Mouse (Mus musculus): ENCODE measurements at regions not wholly inside any gene's neighbourhood (a gene's known extent, or its start where the extent isn't known, plus 50 kb on each side); places are given as distances from the start of the nearest gene placed in this dataset.
"Not testable (repeated sequence)": the region's sequence is repeated elsewhere in the genome, so short reads cannot be mapped to it uniquely, and the experiment has no call there.

GRCm38 (mm10) chr16:31569871-31570270 lies 93.4 kb upstream of the Dlg1 start:
- Histone ChIP-seq H3K9me3 (no peaks in the 10 kb centered on the region), H3K4me3 (no peak overlapping the region), H3K27me3 (replicated peaks) (no peaks in the 10 kb centered on the region), H3K4me1 (no peaks in the 10 kb centered on the region), H3K27ac (no peak overlapping the region), H3K9ac (no peak overlapping the region), H3K36me3 (replicated peaks) (no peaks in the 10 kb centered on the region), H3K4me2 (no peak overlapping the region)
- 76% methylated on average over 6 of the region's 6 CpGs for WGBS
- no peak for ATAC-seq (replicated peaks)

GRCm38 (mm10) chr16:31570311-31571139 lies 92.7 kb upstream of the Dlg1 start:
- whole genome bisulfite sequencing, result 89% methylated on average over 20 of the region's 20 CpGs
- Histone ChIP-seq H3K27ac (no peak overlapping the region), H3K4me3 (no peak overlapping the region), H3K27me3 (replicated peaks) (no peaks in the 10 kb centered on the region), H3K36me3 (replicated peaks) (no peaks in the 10 kb centered on the region), H3K9me3 (no peaks in the 10 kb centered on the region), H3K4me2 (no peak overlapping the region), H3K9ac (no peak overlapping the region), H3K4me1 (no peaks in the 10 kb centered on the region)
- no peak for ATAC-seq (replicated peaks)

DNA sequence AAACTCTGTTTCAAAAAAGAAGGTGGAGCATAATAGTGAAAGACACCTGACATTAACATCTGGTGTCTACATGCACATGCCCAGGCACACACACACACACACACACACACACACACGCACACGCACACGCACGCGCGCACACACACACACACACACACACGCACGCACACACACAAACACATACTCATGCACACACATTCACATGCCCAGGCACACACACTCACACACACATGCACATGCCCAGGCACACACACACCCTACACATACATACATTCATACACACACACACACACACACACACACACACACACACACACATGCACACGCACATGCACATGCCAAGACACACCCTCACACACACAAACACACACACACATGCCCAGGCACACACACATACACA lies 89.4 kb upstream of the Dlg1 start:
- H3K9me3 ChIP-seq; ATAC-seq (replicated peaks); H3K4me2 ChIP-seq; H3K36me3 ChIP-seq (replicated peaks); H3K9ac ChIP-seq; H3K27me3 ChIP-seq (replicated peaks); H3K27ac ChIP-seq; H3K4me1 ChIP-seq; H3K4me3 ChIP-seq: not testable (repeated sequence)
- 88% methylated on average over 9 of the region's 9 CpGs for WGBS

GRCm38 (mm10) chr16:31575646-31576045 lies 87.6 kb upstream of the Dlg1 start:
- ATAC-seq (replicated peaks), result not testable (repeated sequence)

DNA sequence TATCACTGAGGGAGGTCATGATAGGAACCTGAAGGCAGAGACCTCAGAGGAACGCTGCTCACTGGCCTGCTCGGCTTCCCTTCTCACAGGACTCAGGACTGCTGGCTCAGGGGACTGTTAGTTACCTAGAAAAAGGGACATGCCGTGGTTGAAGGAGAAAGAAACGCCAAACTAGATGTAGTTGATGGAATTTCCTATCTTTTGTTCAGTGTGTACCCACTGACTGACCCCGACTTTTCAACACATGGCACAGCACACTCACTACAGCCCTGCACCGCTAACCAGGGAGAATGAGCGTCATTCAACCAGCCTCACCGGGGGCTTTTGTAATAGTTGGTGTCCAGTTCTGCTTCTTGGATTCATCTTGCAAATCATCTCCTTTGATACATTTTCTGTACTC lies 86.8 kb upstream of the Dlg1 start:
- H3K27me3 ChIP-seq (replicated peaks), result no peaks in the 10 kb centered on the region
- H3K4me1 ChIP-seq, result no peaks in the 10 kb centered on the region; the same call in 1 of the 2 replicates
- no peak overlapping the region for H3K4me2 ChIP-seq
- H3K4me3 ChIP-seq, result no peak overlapping the region
- ATAC-seq (replicated peaks), result no peak
- 55% methylated on average over 8 of the region's 8 CpGs for WGBS
- no peaks in the 10 kb centered on the region for H3K36me3 ChIP-seq (replicated peaks)
- H3K27ac ChIP-seq, result no peak overlapping the region
- no peaks in the 10 kb centered on the region for H3K9me3 ChIP-seq
- H3K9ac ChIP-seq, result no peak overlapping the region

More at GRCm38 (mm10) chr16:31575646-31576045, 87.6 kb upstream of the Dlg1 start:
- not testable (repeated sequence) for H3K27ac ChIP-seq; H3K4me1 ChIP-seq; H3K9ac ChIP-seq; H3K9me3 ChIP-seq; H3K27me3 ChIP-seq (replicated peaks); H3K36me3 ChIP-seq (replicated peaks); H3K4me3 ChIP-seq; H3K4me2 ChIP-seq
- WGBS, result 58% methylated on average over 11 of the region's 11 CpGs

- 51% methylated on average over 7 of the region's 7 CpGs for WGBS
Observed at GRCm38 (mm10) chr16:31577347-31577746, 85.9 kb upstream of the Dlg1 start.

DNA sequence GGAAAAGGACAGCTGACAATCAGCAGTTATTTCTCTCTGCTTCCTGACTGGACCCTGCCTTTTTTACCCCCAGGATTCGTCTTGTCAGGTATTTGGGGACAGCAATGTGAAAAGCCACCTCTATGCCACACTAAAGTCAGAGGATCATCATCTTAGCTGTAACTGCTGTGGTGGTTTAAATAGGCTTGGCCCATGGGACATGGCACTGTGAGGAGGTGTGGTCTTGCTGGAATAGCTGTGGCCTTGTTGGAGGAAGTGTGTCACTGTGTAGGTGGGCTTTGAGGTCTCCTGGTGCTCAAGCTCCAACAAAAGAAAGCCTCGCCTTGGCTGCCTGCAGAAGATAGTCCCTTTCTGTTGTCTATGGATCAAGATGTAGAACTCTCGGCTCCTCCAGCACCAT lies 83.9 kb upstream of the Dlg1 start:
- WGBS, result 91% methylated on average over 3 of the region's 3 CpGs

More at GRCm38 (mm10) chr16:31577347-31577746, 85.9 kb upstream of the Dlg1 start:
- Histone ChIP-seq H3K9me3 (no peaks in the 10 kb centered on the region), H3K4me3 (no peak overlapping the region), H3K4me2 (no peak overlapping the region), H3K9ac (no peak overlapping the region), H3K4me1 (no peaks in the 10 kb centered on the region; the same call in 1 of the 2 replicates), H3K27me3 (replicated peaks) (no peaks in the 10 kb centered on the region), H3K27ac (no peak overlapping the region), H3K36me3 (replicated peaks) (no peaks in the 10 kb centered on the region)
- ATAC-seq (replicated peaks), result no peak

DNA sequence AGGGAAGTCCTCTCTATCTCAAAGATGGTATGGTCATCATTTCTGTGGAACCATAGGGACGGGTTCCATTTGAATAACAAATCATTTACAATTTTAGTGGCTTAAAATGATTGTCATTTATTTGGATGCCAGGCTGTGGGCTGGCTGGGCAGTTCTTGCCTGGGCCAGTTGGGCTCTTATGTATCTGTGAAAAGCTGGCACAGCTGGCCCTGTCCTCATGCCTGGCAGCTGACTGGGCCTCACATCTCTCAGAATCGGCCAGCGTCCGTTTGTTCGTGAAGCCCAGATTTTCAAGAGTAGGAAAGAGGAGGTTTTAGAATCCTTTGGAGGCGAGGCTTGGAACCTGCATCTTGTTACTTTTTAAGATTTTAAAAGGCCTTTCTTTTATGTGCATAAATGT lies 82.5 kb upstream of the Dlg1 start:
- H3K9me3 ChIP-seq, result no peaks in the 10 kb centered on the region
- H3K9ac ChIP-seq, result no peak overlapping the region
- no peaks in the 10 kb centered on the region for H3K36me3 ChIP-seq (replicated peaks)
- no peak overlapping the region for H3K4me3 ChIP-seq
- H3K27me3 ChIP-seq (replicated peaks), result no peaks in the 10 kb centered on the region
- WGBS, result 86% methylated on average over 6 of the region's 6 CpGs
- no peak overlapping the region for H3K27ac ChIP-seq
- no peak for ATAC-seq (replicated peaks)
- H3K4me1 ChIP-seq, result no peaks in the 10 kb centered on the region; the same call in 1 of the 2 replicates
- no peak overlapping the region for H3K4me2 ChIP-seq

More for the DNA sequence above, 83.9 kb upstream of the Dlg1 start:
- Histone ChIP-seq H3K4me2 (no peak overlapping the region), H3K9me3 (no peaks in the 10 kb centered on the region), H3K36me3 (replicated peaks) (no peaks in the 10 kb centered on the region), H3K4me3 (no peak overlapping the region), H3K9ac (no peak overlapping the region), H3K27ac (no peak overlapping the region), H3K27me3 (replicated peaks) (no peaks in the 10 kb centered on the region), H3K4me1 (no peaks in the 10 kb centered on the region; the same call in 1 of the 2 replicates)
- ATAC-seq (replicated peaks), result no peak

- Histone ChIP-seq H3K4me3 (no peak overlapping the region), H3K27me3 (replicated peaks) (no peaks in the 10 kb centered on the region), H3K36me3 (replicated peaks) (no peaks in the 10 kb centered on the region), H3K27ac (no peak overlapping the region), H3K9me3 (no peaks in the 10 kb centered on the region), H3K4me2 (no peak overlapping the region), H3K9ac (no peak overlapping the region), H3K4me1 (no peaks in the 10 kb centered on the region)
- WGBS, result 92% methylated on average over 4 of the region's 4 CpGs
- no peak for ATAC-seq (replicated peaks)
Observed at GRCm38 (mm10) chr16:31582885-31583284, 80.4 kb upstream of the Dlg1 start.

GRCm38 (mm10) chr16:31583627-31584026 lies 79.6 kb upstream of the Dlg1 start:
- Histone ChIP-seq H3K9ac (no peak overlapping the region), H3K4me1 (no peaks in the 10 kb centered on the region), H3K9me3 (no peaks in the 10 kb centered on the region), H3K4me3 (no peak overlapping the region), H3K36me3 (replicated peaks) (no peaks in the 10 kb centered on the region), H3K27ac (no peak overlapping the region), H3K4me2 (no peak overlapping the region), H3K27me3 (replicated peaks) (no peaks in the 10 kb centered on the region)
- 93% methylated on average over 2 of the region's 2 CpGs for WGBS
- ATAC-seq (replicated peaks), result no peak

DNA sequence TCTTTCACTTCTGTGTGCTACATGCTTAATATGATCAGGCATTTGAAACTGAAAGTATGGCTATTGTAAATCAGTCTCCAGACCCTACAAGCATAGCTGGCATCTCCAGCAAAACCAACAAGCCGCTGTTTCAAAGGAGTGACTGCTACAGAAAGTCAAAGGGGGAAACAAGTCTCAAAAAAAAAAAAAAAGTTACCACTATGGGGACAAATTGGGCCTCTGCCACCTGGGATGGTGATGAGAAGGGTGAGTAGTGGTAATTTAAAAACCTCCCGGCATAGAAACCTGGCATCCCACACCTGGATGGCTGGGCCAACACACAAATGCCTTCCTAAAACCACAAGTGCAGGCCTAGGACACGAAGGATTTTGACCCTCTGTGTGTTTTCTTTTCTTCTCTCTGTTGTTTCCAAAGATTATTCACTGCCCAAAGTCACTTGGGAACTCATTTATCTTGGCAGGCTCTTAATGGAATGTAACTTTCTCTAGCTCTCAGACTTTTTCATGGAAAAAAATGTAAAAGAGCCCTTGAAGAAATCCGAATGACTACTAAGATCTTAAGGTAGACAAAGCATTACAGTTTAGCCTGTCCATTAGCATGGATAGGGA lies 78.9 kb upstream of the Dlg1 start:
- Histone ChIP-seq H3K9ac (no peak overlapping the region), H3K9me3 (no peaks in the 10 kb centered on the region), H3K27ac (no peak overlapping the region), H3K4me2 (no peak overlapping the region), H3K4me1 (0 out of 2 replicates have a peak, but pooled peaks cover under 1% of the 10 kb centered on the region), H3K27me3 (replicated peaks) (no peaks in the 10 kb centered on the region), H3K36me3 (replicated peaks) (no peaks in the 10 kb centered on the region), H3K4me3 (no peak overlapping the region)
- ATAC-seq (replicated peaks), result no peak
- WGBS, result 65% methylated on average over 4 of the region's 4 CpGs

DNA sequence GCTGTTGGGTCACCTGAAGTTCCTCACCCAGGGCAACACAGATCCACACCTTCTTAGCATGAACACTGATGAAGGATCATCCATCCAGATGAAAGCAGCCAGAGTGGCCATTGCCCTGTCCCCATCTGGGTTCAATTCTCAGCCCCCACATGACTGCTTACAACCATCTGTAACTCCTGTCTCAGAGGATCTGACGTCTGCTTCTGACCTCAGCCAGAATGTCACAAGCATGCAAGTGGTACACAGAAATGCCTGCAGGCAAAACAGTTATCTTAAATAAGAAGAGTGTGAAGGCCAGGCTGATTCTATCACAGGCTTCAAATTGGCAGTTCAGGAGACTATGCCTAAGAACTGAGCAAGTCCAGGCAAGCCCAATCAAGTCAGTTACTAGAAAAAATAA lies 76.2 kb upstream of the Dlg1 start:
- Histone ChIP-seq H3K4me2 (no peak overlapping the region), H3K4me1 (peaks cover 12% of the 10 kb centered on the region), H3K4me3 (no peak overlapping the region), H3K27me3 (replicated peaks) (no peaks in the 10 kb centered on the region), H3K9ac (no peak overlapping the region), H3K36me3 (replicated peaks) (no peaks in the 10 kb centered on the region), H3K27ac (no peak overlapping the region), H3K9me3 (no peaks in the 10 kb centered on the region)
- 72% methylated on average over 1 of the region's 1 CpGs for WGBS
- ATAC-seq (replicated peaks), result no peak

DNA sequence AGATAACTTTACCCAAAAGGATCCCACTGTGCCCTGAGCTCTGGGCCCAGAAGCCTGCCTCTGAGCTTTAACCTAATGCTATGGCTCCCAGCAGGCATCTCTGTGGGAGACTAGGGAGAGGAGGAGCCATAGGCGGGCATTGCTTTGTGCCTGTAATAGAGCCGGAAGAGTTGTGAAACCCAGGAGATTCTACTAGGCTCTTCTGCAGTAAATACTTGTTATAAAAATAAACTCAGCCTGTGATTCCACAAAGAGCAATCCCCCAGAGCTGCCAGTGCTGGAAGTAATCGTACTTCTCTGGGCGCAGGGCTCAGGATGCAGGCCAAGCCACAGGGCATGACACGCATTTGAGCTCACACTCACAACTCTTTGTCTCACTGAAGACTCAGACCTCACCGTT lies 73.7 kb upstream of the Dlg1 start:
- Histone ChIP-seq H3K9ac (no peak overlapping the region), H3K27me3 (replicated peaks) (no peaks in the 10 kb centered on the region), H3K9me3 (no peaks in the 10 kb centered on the region), H3K27ac (no peak overlapping the region; the same call in 1 of the 2 replicates), H3K4me2 (no peak overlapping the region), H3K4me1 (peaks cover 30% of the 10 kb centered on the region), H3K4me3 (no peak overlapping the region), H3K36me3 (replicated peaks) (no peaks in the 10 kb centered on the region)
- ATAC-seq (replicated peaks), result no peak
- 19% methylated on average over 6 of the region's 6 CpGs for WGBS
